Mouse (Mus musculus): ENCODE measurements around the gene Wdr48.

The Wdr48 gene

GRCm38 (mm10) chr9:119894339-119895009, at the start of gene Wdr48:
TSS of gene Wdr48 (plus strand) at chr9:119894878.
- in situ Hi-C loops (cut with MboI, MseI), result loop anchor here in 1 of 2 experiments (5.0 kb wide), 1 partner anchor 43 kb away; the partner anchor contains the start of genes Gorasp1 and Ttc21a

DNA sequence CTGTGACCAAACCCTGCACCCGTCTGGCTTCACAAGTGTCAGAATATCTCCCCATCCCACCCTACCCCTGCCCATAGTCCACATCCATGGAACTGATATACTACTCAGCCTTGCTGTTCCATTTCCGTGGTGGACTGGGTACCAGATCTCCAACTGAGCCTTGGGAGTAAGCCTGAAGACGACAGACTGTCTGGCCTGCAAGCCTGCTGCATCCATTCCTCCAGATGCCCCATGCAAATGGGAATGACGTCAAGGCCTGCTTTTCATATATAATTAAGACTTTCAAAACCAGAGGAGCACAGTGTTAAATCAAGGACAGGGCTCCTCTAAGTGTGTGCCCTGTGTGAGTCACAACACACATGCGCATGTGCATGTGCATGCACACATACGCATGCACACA, 47.5 kb upstream of the Wdr48 start:
- in situ Hi-C loops (cut with MboI, MseI), result loop anchor here in 1 of 2 experiments (5.0 kb wide), 1 partner anchor 35 kb away; no protein-coding TSS in a partner anchor

DNA sequence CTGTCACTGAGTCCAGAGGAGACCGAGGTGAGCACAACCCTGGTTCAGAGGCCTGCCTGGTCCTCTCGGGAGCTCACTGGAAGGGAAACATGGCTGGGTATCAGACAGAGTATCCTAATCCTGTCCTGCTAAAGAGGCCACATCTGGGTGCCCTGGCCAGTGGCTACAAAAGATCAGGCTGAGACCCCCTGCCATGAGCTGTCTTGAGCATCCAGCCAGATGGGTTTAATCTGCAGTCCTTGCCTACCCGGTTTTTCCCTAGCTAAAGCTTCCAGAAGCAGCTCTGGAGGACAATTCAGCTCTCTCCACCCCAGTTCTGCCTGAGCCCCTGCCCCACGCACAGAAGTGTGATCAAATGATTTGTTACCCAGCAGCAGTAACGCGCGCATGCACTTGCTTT, 46.0 kb upstream of the Wdr48 start:
- in situ Hi-C loops (cut with MboI, MseI), result loop anchor here in 1 of 2 experiments (5.0 kb wide), 1 partner anchor 34 kb away; no protein-coding TSS in a partner anchor

DNA sequence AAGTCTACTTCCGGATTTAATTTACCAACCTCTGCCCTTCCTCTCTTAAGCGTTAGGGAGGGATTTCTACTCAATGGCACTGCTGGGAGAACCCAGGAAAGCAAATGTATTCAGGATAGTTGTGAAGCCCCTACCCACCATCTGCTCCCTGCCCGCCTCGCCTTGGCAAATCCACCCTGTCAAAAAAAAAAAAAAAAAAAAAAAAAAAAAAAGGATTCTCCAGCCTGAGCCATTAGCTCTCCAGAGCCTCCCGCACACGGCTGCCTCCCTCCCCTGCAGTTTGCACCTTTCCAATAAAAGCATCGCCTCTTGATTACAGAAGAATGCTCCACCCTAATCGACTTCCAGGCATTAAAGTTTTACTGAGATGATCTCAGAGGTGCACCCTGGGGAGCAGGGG, 45.5 kb upstream of the Wdr48 start:
- in situ Hi-C loops (cut with MboI, MseI), result loop anchor here in 1 of 2 experiments (5.0 kb wide), 1 partner anchor 33 kb away; no protein-coding TSS in a partner anchor

DNA sequence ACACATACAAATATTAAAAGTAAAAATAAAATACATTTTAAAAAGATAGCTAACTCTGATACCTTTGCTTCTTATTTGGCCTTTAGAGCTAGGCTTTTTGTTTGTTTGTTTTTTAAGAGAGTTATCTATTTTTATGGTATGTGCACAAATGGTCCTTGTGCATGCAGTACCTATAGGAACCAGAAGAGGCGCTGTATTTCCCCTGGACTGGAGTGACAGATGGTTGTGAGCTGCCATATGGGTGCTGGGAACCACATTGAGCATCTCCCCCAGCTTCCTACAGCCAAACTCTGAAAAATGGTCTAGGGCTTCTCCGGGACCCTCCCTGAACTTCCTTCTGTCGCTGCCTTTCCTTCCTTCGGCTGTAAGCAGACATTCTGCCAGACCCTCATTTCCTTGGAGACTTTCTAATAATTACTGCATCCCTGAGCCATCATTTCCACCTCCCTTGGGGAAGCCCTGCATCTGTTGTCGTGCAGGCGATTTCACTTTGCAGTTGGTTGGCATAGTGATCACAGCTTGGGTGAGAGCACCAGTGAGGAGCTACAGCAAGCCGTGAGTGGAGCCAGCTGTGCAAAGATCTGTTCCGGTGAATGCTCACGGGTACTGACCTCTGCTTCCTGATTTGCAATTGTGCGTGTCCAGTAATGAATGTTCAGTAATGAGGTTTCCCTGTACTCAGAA, 42.2 kb upstream of the Wdr48 start:
- in situ Hi-C loops (cut with MboI, MseI), result loop anchor here in 1 of 2 experiments (10.0 kb wide), 2 partner anchors 678 to 792 kb away; no protein-coding TSS in a partner anchor

DNA sequence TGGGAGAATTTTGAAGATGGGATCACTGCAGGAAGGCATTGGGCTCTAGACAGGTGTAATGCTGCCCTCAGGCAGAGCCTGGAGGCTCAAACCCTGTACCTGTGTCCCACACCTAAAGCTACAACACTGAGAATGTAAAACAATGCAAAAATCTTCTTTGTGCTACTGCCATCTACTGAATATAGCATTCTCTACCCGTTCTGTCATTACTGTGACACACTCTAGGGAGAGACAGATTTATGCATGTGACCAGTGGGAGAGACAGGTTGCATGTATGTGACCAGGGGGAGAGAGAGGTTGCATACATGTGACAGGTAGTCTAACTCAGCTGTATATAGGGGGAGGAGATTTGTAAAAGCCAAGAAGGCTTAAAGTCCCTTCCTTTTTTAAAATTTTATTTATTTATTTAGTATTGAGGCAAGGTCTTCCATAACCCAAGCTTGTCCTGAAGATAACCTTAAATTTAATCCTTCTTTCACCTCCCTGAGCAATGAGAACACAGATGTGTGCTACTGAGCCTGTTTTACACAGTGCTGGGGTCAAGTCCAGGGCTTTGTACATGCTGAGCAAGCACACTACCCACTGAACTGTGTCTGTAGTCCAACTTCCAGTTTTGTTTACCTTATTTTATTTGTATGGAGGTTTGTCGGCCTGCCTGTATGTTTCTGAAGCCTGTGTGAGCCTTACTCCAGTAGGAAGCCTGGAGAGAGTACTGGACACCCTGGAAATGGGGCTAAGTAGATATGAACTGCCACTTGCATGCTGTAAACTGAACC, 41.4 kb upstream of the Wdr48 start:
- in situ Hi-C loops (cut with MboI, MseI), result loop anchor here in 1 of 2 experiments (10.0 kb wide), 2 partner anchors 678 to 792 kb away; no protein-coding TSS in a partner anchor

- in situ Hi-C loops (cut with MboI, MseI), result loop anchor here in 1 of 2 experiments (10.0 kb wide), 2 partner anchors 679 to 791 kb away; no protein-coding TSS in a partner anchor
Measured at GRCm38 (mm10) chr9:119854170-119854569, 40.5 kb upstream of the Wdr48 start.

DNA sequence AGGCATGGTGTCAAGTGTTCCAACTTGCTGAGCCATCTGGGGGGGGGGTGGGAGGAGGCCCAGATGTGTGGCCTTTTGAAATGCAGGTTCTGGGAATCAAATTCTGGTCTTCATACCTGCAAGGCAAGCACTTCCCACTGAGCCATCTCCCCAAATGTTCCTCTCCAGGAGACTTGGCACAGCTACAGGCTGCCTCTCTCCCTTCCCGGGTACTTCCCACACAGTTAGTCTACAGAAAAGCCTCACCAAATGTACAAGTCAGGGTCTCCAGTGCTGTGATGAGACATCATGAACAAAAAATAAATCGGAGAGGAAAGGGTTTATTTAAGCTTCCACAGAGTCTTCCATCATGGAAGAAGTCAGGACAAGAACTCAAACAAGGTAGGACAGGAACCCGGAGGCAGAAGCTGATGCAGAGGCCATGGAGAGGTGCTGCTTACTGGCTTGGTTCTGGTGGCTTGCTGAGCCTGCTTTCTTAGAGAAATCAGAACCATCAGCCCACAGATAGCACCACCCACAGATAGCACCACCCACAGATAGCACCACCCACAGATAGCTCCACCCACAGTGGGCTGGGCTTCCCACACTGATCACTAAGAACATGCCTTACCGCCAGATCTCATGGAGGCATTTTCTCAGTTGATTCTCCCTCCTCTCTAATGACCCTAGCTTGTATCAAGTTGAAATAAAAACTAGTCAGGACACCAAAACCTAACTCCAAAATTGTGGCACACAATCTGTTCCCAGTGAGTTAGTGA, 7.4 kb upstream of the Wdr48 start:
- in situ Hi-C loops (cut with MboI, MseI), result loop anchor here (5.0 kb wide), 2 partner anchors 90 to 235 kb away; no protein-coding TSS in a partner anchor

DNA sequence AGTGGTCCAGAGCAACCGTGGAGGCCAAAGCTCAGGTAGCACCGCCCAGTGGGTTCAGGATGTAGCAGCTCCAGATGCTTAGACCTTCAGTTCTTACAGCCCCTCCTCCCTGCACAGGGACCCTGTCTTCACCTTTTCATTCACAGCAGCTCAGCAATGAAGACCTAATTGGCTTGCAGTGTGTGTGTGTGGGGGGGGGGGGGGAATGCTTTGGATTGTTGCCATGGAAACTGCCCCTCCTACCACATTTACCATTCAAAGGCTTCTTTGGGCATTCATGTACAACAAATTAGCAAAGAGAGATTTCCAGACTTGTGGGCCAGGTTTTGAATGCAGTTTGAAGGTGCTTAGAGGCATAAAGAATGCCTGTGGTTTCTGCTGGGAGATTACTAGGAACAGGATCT, 5.8 kb upstream of the Wdr48 start:
- in situ Hi-C loops (cut with MboI, MseI), result loop anchor here (5.0 kb wide), 2 partner anchors 92 to 237 kb away; no protein-coding TSS in a partner anchor

DNA sequence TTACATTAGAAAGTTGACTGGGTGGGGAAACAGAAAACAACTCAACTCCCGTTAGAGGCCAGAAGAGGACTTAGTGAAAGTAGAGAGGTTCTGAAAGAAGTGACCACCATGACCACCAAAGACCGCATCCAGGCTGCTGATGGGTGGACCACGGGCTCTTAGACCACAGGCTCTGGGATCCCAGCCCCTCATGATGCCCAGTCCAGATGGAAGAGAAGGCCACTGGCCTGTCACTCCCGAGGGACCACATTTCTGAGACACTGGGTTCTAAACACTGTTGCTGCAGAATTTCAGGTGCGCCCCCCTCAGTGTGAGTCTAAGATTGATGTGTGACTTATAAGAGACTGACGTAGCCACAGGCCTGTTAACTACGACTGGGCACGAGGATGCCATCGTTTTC, 5.2 kb upstream of the Wdr48 start:
- in situ Hi-C loops (cut with MboI, MseI), result loop anchor here (5.0 kb wide), 2 partner anchors 92 to 237 kb away; no protein-coding TSS in a partner anchor

DNA sequence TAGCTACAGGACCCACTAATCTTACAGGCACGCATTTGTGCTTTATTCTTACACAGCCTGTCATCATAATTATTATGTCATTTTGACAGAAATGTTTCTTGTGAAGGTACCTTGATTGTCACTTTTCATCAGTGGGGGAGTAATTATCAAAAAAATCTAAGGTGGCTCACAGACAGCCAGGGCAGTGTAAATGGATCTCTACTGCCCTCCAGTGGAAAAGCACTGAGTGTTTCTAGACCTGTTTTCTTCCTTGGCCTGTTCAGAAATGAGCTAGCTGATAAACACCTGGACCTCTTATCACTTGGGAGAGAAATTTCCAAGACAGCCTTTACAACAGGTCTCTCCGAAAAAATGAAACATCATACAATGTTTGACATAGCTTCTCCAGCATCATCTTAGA, 4.0 kb upstream of the Wdr48 start:
- in situ Hi-C loops (cut with MboI, MseI), result no loop called here

GRCm38 (mm10) chr9:119893881-119894280, 797 bp upstream of the Wdr48 start:
- in situ Hi-C loops (cut with MboI, MseI), result no loop called here

DNA sequence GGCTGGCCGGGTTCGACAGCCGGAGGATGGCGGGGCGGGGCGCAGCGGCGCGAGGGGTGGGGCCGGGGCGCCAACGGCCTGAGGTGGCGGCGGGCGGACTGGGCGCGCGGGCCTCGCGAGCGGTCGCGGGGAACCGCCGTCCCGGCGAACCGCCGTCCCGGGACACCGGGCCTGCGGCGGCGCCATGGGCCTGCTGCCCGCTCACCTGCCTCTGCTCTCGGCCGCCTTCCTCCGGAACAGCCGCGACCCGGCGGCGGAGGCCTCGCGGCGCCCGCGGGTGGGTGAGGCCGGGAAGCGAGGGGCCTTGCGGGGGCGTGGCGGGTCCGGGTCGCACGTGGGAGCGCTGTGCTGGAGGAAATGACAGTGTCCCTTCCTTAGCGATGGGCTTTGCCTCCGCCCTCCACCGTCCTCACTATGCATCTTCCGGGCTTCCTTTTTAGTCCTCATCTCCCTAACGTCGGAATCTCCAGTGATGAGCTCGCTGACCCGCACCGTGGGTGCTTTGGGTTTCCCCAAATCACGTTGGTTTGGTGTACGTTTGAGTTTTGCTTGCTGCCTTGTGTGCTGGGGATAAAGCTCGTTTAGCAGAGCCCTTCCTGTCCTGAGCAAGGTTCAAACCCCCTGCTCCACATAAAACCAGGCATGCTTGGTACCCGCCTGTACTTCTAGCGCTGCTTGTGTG, 503 bp downstream of the Wdr48 start:
- in situ Hi-C loops (cut with MboI, MseI), result loop anchor here in 1 of 2 experiments (5.0 kb wide), 1 partner anchor 42 kb away; the partner anchor contains the start of genes Gorasp1 and Ttc21a

- in situ Hi-C loops (cut with MboI, MseI), result loop anchor here in 1 of 2 experiments (5.0 kb wide), 1 partner anchor 38 kb away; the partner anchor contains the start of genes Gorasp1 and Ttc21a
Measured at GRCm38 (mm10) chr9:119899446-119899845, 4.8 kb downstream of the Wdr48 start.

DNA sequence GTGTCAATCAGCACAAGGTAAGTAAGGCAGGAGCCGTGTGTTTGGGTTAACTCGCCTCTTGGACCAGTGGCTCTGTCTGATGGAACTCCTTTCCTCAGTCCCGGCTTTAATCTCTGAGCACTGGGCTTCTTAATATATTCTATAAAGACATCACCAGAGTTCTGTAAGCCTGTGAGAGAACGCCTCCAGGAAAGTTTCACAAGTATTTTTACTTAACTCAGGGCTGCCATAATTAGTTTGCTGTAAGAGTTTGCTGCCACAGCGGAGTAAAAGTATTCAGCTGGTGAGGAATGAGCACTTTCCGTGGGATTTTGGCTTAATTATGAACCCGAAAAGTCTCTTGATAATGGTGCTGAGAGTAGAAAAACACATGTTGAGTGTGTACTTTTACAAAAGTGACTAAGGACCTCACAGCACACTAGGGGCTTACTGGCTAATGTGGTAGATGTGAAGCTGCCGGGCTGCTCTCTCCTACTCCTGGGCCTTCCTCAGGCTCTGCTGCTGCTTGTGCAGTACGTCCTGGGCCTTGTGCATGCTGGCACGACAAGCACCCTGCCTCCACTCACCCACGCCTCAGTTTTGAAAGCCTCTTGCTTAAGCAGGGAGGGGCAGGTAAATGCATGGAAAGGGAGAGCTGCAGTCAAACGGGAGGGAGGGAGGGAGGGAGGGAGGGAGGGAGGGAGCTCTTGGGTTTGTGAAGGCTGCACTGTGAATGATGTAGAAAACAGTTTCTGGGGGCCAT, 7.9 kb downstream of the Wdr48 start:
- in situ Hi-C loops (cut with MboI, MseI), result no loop called here

DNA sequence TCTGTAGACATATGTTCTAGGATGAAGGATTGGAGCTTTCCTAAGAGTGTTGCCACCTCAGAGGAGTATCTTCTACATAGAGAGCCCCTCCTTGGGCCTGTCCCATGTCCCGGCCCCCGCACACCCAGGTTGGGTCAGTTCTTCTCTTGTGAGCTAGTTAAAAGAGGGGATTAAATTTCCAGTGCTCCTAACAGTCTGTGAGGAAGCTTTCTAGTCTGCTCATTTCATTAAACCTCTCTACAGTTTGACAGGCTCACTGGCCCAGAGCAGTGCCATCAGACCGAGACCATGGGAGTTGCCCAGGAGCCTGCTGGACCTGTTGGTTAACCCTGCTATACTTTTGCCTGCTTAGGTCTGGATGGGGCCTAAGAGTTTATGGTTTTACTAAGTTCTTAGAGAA, 14.0 kb downstream of the Wdr48 start:
- in situ Hi-C loops (cut with MboI, MseI), result no loop called here

- in situ Hi-C loops (cut with MboI, MseI), result no loop called here
Measured at GRCm38 (mm10) chr9:119909931-119910330, 15.3 kb downstream of the Wdr48 start.

- in situ Hi-C loops (cut with MboI, MseI), result no loop called here
Measured at GRCm38 (mm10) chr9:119913087-119913838, 18.6 kb downstream of the Wdr48 start.

All from T-helper 17 cell (primary cell).